In genomic region chrX:56274170-56274569, GRCm38 (mm10) we compare ENCODE assay signal across 9 mouse cellular contexts.
A peak's percentile ranks its signal among the peaks of the same experiment; 100 is the strongest.
DNase-seq lines count a peak whose midpoint lies in the region; ATAC-seq and TF ChIP-seq lines count a peak whose summit lies in the region.
"Had no signal": no experiment of that assay in that cellular context is flagged by ENCODE, and none has a peak within 500 bp of the region (broad histone marks: within the 10 kb centered on the region; RNA-seq: fewer than 3 reads in every experiment).

No protein-coding gene starts in this region.

- TF ChIP-seq POLR2A in bone marrow, adult 2 months (IDR thresholded peaks at IDR 0.05; ENCODE audit: borderline replicate concordance, control insufficient read depth, low read depth, low read length), result no peak

- H3K4me3 ChIP-seq in gastrocnemius, adult 2 months, result no peak overlapping the region
- H3K4me3 ChIP-seq in midbrain, embryonic 10.5 days, result no peak overlapping the region
- no peak overlapping the region for H3K4me3 ChIP-seq in midbrain, embryonic 16.5 days (ENCODE audit: low read depth, low read length)
- H3K4me3 ChIP-seq in bone marrow, adult 2 months (replicated peaks; ENCODE audit: control insufficient read depth, low read depth, low read length), result no peak overlapping the region
- no peak overlapping the region for H3K4me3 ChIP-seq in forebrain, embryonic 15.5 days
- H3K4me3 ChIP-seq: neural tube, embryonic 13.5 days had no signal

- 0% methylated on average over 1 of the region's 1 CpGs for WGBS in midbrain, embryonic 10.5 days
- WGBS in midbrain, embryonic 16.5 days, result 0% methylated on average over 1 of the region's 1 CpGs
- WGBS in bone marrow, adult 2 months, result 0% methylated on average over 1 of the region's 1 CpGs
- WGBS in forebrain, embryonic 15.5 days, result 0% methylated on average over 1 of the region's 1 CpGs

- H3K4me1 ChIP-seq in midbrain, embryonic 10.5 days, result no peaks in the 10 kb centered on the region
- no peaks in the 10 kb centered on the region for H3K4me1 ChIP-seq in midbrain, embryonic 16.5 days (ENCODE audit: control insufficient read depth, insufficient read depth, low read length)
- H3K4me1 ChIP-seq in bone marrow, adult 2 months (ENCODE audit: control insufficient read depth, insufficient read depth, low read length), result no peaks in the 10 kb centered on the region
- no peaks in the 10 kb centered on the region for H3K4me1 ChIP-seq in forebrain, embryonic 15.5 days
- H3K4me1 ChIP-seq: neural tube, embryonic 13.5 days had no signal

- H3K27me3 ChIP-seq in midbrain, embryonic 10.5 days (ENCODE audit: low read depth, poor library complexity, severe bottlenecking), result no peaks in the 10 kb centered on the region
- H3K27me3 ChIP-seq in midbrain, embryonic 16.5 days (ENCODE audit: control insufficient read depth, insufficient read depth, low read depth, low read length), result no peaks in the 10 kb centered on the region
- no peaks in the 10 kb centered on the region for H3K27me3 ChIP-seq in forebrain, embryonic 15.5 days
- H3K27me3 ChIP-seq: neural tube, embryonic 13.5 days had no signal

- intact Hi-C loops in gastrocnemius, adult 2 months (cut with DNase I), result loop anchor here (2.0 kb wide), 1 partner anchor 67 kb away; no protein-coding TSS in a partner anchor

- no peak overlapping the region for H3K27ac ChIP-seq in gastrocnemius, adult 2 months
- no peak overlapping the region for H3K27ac ChIP-seq in midbrain, embryonic 10.5 days (replicated peaks)
- H3K27ac ChIP-seq in midbrain, embryonic 16.5 days (ENCODE audit: low read length), result no peak overlapping the region
- H3K27ac ChIP-seq in bone marrow, adult 2 months (ENCODE audit: control insufficient read depth, insufficient read depth, low read depth, low read length, poor library complexity), result no peak overlapping the region
- no peak overlapping the region for H3K27ac ChIP-seq in forebrain, embryonic 15.5 days (replicated peaks)
- H3K27ac ChIP-seq: neural tube, embryonic 13.5 days had no signal

- ATAC-seq in midbrain, embryonic 16.5 days, result no peak
- no peak for ATAC-seq in forebrain, embryonic 15.5 days (replicated peaks)

- peak; percentile 60 for TF ChIP-seq CTCF in gastrocnemius, adult 2 months (IDR thresholded peaks at IDR 0.05)
- peak; percentile 6; the same call in 1 of the 2 replicates for TF ChIP-seq CTCF in bone marrow, adult 2 months (IDR thresholded peaks at IDR 0.05; ENCODE audit: control insufficient read depth, insufficient read depth, low read length)

- H3K9me3 ChIP-seq in midbrain, embryonic 10.5 days (replicated peaks), result no peaks in the 10 kb centered on the region
- H3K9me3 ChIP-seq in midbrain, embryonic 16.5 days (replicated peaks; ENCODE audit: control insufficient read depth, low read length, poor library complexity, severe bottlenecking), result no peaks in the 10 kb centered on the region
- no peaks in the 10 kb centered on the region for H3K9me3 ChIP-seq in forebrain, embryonic 15.5 days
- H3K9me3 ChIP-seq: neural tube, embryonic 13.5 days had no signal

- DNase-seq in gastrocnemius, adult 2 months, result peak; percentile 20
- DNase-seq in gastrocnemius, postnatal 25 days, result no peak
- DNase-seq in midbrain, embryonic 10.5 days (ENCODE audit: low spot score), result peak; percentile 13
- DNase-seq in kidney, postnatal 36 days, result peak; percentile 15 to 53
- peak; percentile 20 to 30 for DNase-seq in right cerebral cortex, postnatal 10 days (ENCODE audit: low spot score in 2 of 2)

- no peak overlapping the region for H3K9ac ChIP-seq in midbrain, embryonic 16.5 days (ENCODE audit: low read depth, low read length)
- no peak overlapping the region for H3K9ac ChIP-seq in forebrain, embryonic 15.5 days (replicated peaks)
- H3K9ac ChIP-seq: neural tube, embryonic 13.5 days had no signal

- no peaks in the 10 kb centered on the region for H3K36me3 ChIP-seq in midbrain, embryonic 10.5 days
- no peaks in the 10 kb centered on the region for H3K36me3 ChIP-seq in midbrain, embryonic 16.5 days (ENCODE audit: control insufficient read depth, insufficient read depth, low read length)
- no peaks in the 10 kb centered on the region for H3K36me3 ChIP-seq in forebrain, embryonic 15.5 days
- H3K36me3 ChIP-seq: neural tube, embryonic 13.5 days had no signal

- no peak overlapping the region for H3K4me2 ChIP-seq in midbrain, embryonic 16.5 days (ENCODE audit: low read length)
- H3K4me2 ChIP-seq in forebrain, embryonic 15.5 days (replicated peaks), result no peak overlapping the region
- H3K4me2 ChIP-seq: neural tube, embryonic 13.5 days had no signal
